Mouse (Mus musculus) kidney, postnatal 14 days (tissue): ENCODE data around the gene Olfm3.

Experiments used
- DNase-seq: peaks from one replicate; pipeline ENCODE4 v3.0.0; 2022; ENCODE audit warnings: mixed read lengths

The Olfm3 gene

GRCm38 (mm10) chr3:114903924-114904438 lies at the start of gene Olfm3:
Olfm3 (plus strand) TSS chr3:114904078.
- DNase-seq: peak; percentile 38

GRCm38 (mm10) chr3:114889764-114890163 lies 14.1 kb upstream of the Olfm3 start:
- DNase-seq: no peak

- peak; percentile 0 for DNase-seq
Observed at GRCm38 (mm10) chr3:114904633-114905423, 950 bp downstream of the Olfm3 start.

- no peak for DNase-seq
Observed at GRCm38 (mm10) chr3:114907537-114907936, 3.7 kb downstream of the Olfm3 start.

GRCm38 (mm10) chr3:114908846-114909245 lies 5.0 kb downstream of the Olfm3 start:
- DNase-seq: no peak

GRCm38 (mm10) chr3:114920102-114920501 lies 16.2 kb downstream of the Olfm3 start:
- no peak for DNase-seq

- DNase-seq: no peak
Observed at GRCm38 (mm10) chr3:114929605-114930004, 25.7 kb downstream of the Olfm3 start.

- DNase-seq: no peak
Observed at GRCm38 (mm10) chr3:114930336-114930735, 26.5 kb downstream of the Olfm3 start.

GRCm38 (mm10) chr3:114930796-114931195 lies 26.9 kb downstream of the Olfm3 start:
- DNase-seq: no peak

GRCm38 (mm10) chr3:114932881-114933280 lies 29.0 kb downstream of the Olfm3 start:
- no peak for DNase-seq

- DNase-seq: no peak
Observed at GRCm38 (mm10) chr3:114954904-114955303, 51.0 kb downstream of the Olfm3 start.

- DNase-seq: no peak
Observed at GRCm38 (mm10) chr3:114959311-114959967, 55.6 kb downstream of the Olfm3 start.

GRCm38 (mm10) chr3:114962316-114963083 lies 58.6 kb downstream of the Olfm3 start:
- DNase-seq: no peak

GRCm38 (mm10) chr3:114971183-114971582 lies 67.3 kb downstream of the Olfm3 start:
- DNase-seq: no peak

GRCm38 (mm10) chr3:114972522-114972921 lies 68.6 kb downstream of the Olfm3 start:
- no peak for DNase-seq

GRCm38 (mm10) chr3:114990828-114991227 lies 87.0 kb downstream of the Olfm3 start:
- DNase-seq: no peak

GRCm38 (mm10) chr3:114995956-114996355 lies 92.1 kb downstream of the Olfm3 start:
- no peak for DNase-seq

- DNase-seq: no peak
Observed at GRCm38 (mm10) chr3:115027560-115027959, 123.7 kb downstream of the Olfm3 start.

- DNase-seq: no peak
Observed at GRCm38 (mm10) chr3:115028046-115028445, 124.2 kb downstream of the Olfm3 start.

- no peak for DNase-seq
Observed at GRCm38 (mm10) chr3:115028611-115029010, 124.7 kb downstream of the Olfm3 start.

- DNase-seq: no peak
Observed at GRCm38 (mm10) chr3:115049060-115049459, 145.2 kb downstream of the Olfm3 start.

GRCm38 (mm10) chr3:115064901-115065300 lies 161.0 kb downstream of the Olfm3 start:
- no peak for DNase-seq
